Mouse (Mus musculus) ovary, adult 2 months (tissue): ENCODE data around the gene Srcin1. TPM values are rescaled to one million over a fixed set of nuclear protein-coding genes. Genes with fewer than 3 reads are reported as not detected.

Source experiments
- polyA plus RNA-seq: library from polyadenylated mRNA; depleted of rRNA; stranded (reverse); fragments of >200 nt; gene quantifications from 2 replicates; pipeline ENCODE4 v1.2.3, GENCODE M21; 2012; rRNA removed

Srcin1 gene
- polyA plus RNA-seq, result 10.1 and 13.6 TPM in 2 replicates

GRCm38 (mm10) chr11:97576136-97576906 is at the start of gene Srcin1:
TSS of gene Srcin1 (minus strand) at chr11:97576186.

GRCm38 (mm10) chr11:97499865-97500719 is 75.9 kb downstream of the Srcin1 start, which contains the start of gene 4933428G20Rik:
TSS of gene 4933428G20Rik (minus strand) at chr11:97500340.

Other genes starting within 250 kb of the Srcin1 start
- gene Gpr179, start 224.1 kb downstream of the Srcin1 start, polyA plus RNA-seq, result 0.46 and 0.54 TPM in 2 replicates
- 19.6 and 19.8 TPM in 2 replicates for gene Socs7, start 213.6 kb downstream of the Srcin1 start, polyA plus RNA-seq
- 63.3 and 93.6 TPM in 2 replicates for gene Arhgap23, start 160.7 kb downstream of the Srcin1 start, polyA plus RNA-seq
- 0.10 and 0.15 TPM in 2 replicates for gene 4933428G20Rik, start 75.8 kb downstream of the Srcin1 start, polyA plus RNA-seq
- 3.7 and 7.0 TPM in 2 replicates for gene Epop, start 53.5 kb upstream of the Srcin1 start, polyA plus RNA-seq
- gene Mllt6, start 87.2 kb upstream of the Srcin1 start, polyA plus RNA-seq, result 74.9 and 84.5 TPM in 2 replicates
- gene Cisd3, start 109.6 kb upstream of the Srcin1 start, polyA plus RNA-seq, result 27.7 and 41.6 TPM in 2 replicates
- gene Pcgf2, start 124.3 kb upstream of the Srcin1 start, polyA plus RNA-seq, result 89.5 and 142 TPM in 2 replicates
- gene Psmb3, start 127.2 kb upstream of the Srcin1 start, polyA plus RNA-seq, result 324 and 437 TPM in 2 replicates
- gene Pip4k2b, start 168.5 kb upstream of the Srcin1 start, polyA plus RNA-seq, result 17.3 and 18.1 TPM in 2 replicates
- 6.5 and 7.4 TPM in 2 replicates for gene Cwc25, start 190.4 kb upstream of the Srcin1 start, polyA plus RNA-seq
- 0.71 TPM in 1 of 2 replicates, not detected in the other for gene 1700001P01Rik, start 199.7 kb upstream of the Srcin1 start, polyA plus RNA-seq
- gene Rpl23, start 206.3 kb upstream of the Srcin1 start, polyA plus RNA-seq, result 41.3 and 61.6 TPM in 2 replicates
- gene Lasp1, start 222.8 kb upstream of the Srcin1 start, polyA plus RNA-seq, result 108 and 111 TPM in 2 replicates